Mouse (Mus musculus) hindbrain, embryonic 12.5 days (tissue): ENCODE measurements around the gene Nfkb1. TPM values are rescaled to one million over a fixed set of nuclear protein-coding genes. Genes with fewer than 3 reads are reported as not detected.

Experiments
- ATAC-seq: fragments of 200-750 bp; cut with Nextera tagmentation; 2 replicates; pipeline ENCODE4 v1.8.0; 2017; ENCODE audit warnings: moderate TSS enrichment; ENCODE audit not compliant: low FRiP score
- H3K27ac ChIP-seq: fragments of 300-500 bp; sonication (generic); 2 replicates; pipeline ENCODE4 v1.5.1; 2016; ENCODE audit warnings: mild to moderate bottlenecking
- H3K27me3 ChIP-seq: fragments of 300-500 bp; sonication (generic); 2 replicates; pipeline ENCODE4 v1.6.1; 2016; ENCODE audit warnings: mild to moderate bottlenecking
- H3K36me3 ChIP-seq: fragments of 300-500 bp; sonication (generic); 2 replicates; pipeline ENCODE4 v1.6.1; 2016; ENCODE audit warnings: mild to moderate bottlenecking
- H3K4me1 ChIP-seq: fragments of 300-500 bp; sonication (generic); 2 replicates; pipeline ENCODE4 v1.6.1; 2016
- H3K4me2 ChIP-seq: fragments of 300-500 bp; sonication (generic); replicated peaks from 2 replicates; pipeline ENCODE4 v1.6.1; 2016; ENCODE audit warnings: mild to moderate bottlenecking
- H3K4me3 ChIP-seq: fragments of 300-500 bp; sonication (generic); 2 replicates; pipeline ENCODE4 v1.5.1; 2016; ENCODE audit warnings: mild to moderate bottlenecking
- H3K9ac ChIP-seq: fragments of 300-500 bp; sonication (generic); 2 replicates; pipeline ENCODE4 v1.6.1; 2016; ENCODE audit warnings: mild to moderate bottlenecking, moderate library complexity
- H3K9me3 ChIP-seq: fragments of 300-500 bp; sonication (generic); replicated peaks from 2 replicates; pipeline ENCODE4 v1.6.1; 2016; ENCODE audit warnings: mild to moderate bottlenecking
- WGBS: fragments of 180-500 bp; shearing (Covaris S2); methylation state at CpG from one replicate; pipeline ENCODE4 v1.1.7; 2016; 5-methylcytosine and 5-hydroxymethylcytosine counted together
- polyA plus RNA-seq: library from polyadenylated mRNA; unstranded; fragments of >200 nt; fragmentation: Nextera tagmentation; extraction: Ambion mirVana; gene quantifications from 2 replicates; pipeline ENCODE4 v1.2.1, GENCODE M21; 2016

Nfkb1 gene
- polyA plus RNA-seq, 1 experiment from 2014 or later: 11.1 TPM

DNA sequence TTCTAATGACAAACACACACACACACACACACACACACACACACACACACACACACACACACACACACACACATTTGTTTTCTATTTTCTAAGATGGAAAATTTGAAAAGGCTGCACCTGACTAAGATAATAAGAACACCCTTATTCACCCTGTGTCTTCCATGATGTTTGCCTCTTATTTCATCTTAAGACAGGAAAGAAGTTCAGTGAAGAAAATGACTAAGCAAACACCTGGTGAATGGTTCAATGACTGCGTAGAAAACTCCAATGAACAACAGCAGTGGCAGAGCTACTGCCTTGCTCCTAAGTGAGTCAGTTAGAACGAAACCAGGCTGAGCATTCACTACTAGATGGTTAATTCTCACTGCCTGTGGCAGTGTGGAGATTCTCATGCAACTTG, 30.8 kb upstream of the Nfkb1 start:
- 84% methylated on average over 2 of the region's 2 CpGs for WGBS
- no peak overlapping the region for H3K9ac ChIP-seq
- H3K4me2 ChIP-seq: no peak overlapping the region
- H3K9me3 ChIP-seq: no peaks in the 10 kb centered on the region
- no peaks in the 10 kb centered on the region for H3K27me3 ChIP-seq
- no peak for ATAC-seq
- no peaks in the 10 kb centered on the region for H3K4me1 ChIP-seq
- no peak overlapping the region for H3K27ac ChIP-seq
- no peaks in the 10 kb centered on the region for H3K36me3 ChIP-seq
- H3K4me3 ChIP-seq: no peak overlapping the region

GRCm38 (mm10) chr3:135719969-135720368, 28.6 kb upstream of the Nfkb1 start:
- ATAC-seq: no peak
- Histone ChIP-seq H3K4me1 (no peaks in the 10 kb centered on the region), H3K4me3 (no peak overlapping the region), H3K36me3 (no peaks in the 10 kb centered on the region), H3K9me3 (no peaks in the 10 kb centered on the region), H3K27ac (no peak overlapping the region), H3K9ac (no peak overlapping the region), H3K27me3 (no peaks in the 10 kb centered on the region), H3K4me2 (no peak overlapping the region)
- WGBS: 91% methylated on average over 3 of the region's 3 CpGs

GRCm38 (mm10) chr3:135719179-135719532, 27.8 kb upstream of the Nfkb1 start:
- Histone ChIP-seq H3K36me3 (no peaks in the 10 kb centered on the region), H3K4me2 (no peak overlapping the region), H3K27ac (no peak overlapping the region), H3K27me3 (no peaks in the 10 kb centered on the region), H3K9me3 (no peaks in the 10 kb centered on the region), H3K4me3 (no peak overlapping the region), H3K9ac (no peak overlapping the region), H3K4me1 (no peaks in the 10 kb centered on the region)
- ATAC-seq: no peak
- 87% methylated on average over 6 of the region's 6 CpGs for WGBS

DNA sequence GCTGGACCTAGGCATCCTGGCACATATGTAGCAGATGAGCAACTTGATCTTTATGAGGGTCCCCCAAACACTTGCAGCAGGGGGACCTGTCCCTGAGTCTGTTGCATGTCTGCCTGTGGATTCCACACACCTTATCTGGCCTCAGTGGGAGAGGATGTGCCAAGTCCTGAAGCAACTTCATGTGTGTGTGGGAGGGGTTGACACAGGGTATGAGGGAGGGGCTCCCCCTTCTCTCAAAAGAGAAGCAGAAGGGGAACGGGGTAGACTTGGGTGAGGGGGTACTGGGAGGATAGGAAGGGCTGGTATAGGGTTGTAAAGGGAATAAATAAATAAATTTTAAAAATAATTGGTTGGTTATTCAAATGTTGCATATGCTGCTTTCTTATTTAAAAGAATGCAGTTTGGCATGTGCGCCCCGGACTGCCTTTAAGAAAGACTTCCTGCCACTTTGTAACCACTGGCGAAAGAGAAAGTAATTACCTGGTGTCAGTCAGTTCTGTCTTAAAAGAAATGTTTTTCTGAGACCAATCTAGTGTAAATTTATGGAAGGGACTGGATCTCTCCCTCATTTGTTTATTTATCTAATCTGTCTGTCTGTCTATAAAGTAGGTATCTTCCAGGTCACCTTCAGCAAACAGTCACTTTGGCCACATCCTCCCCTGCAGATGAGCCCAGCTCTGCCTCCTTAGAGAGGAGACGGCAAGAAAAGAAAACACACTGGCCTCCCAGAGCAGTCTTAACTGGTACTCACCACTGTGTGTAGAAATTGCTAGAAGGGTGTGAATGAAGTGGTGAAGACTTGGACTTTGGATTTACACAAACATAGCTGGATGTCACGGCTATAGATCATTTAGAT, 27.2 kb upstream of the Nfkb1 start:
- no peak overlapping the region for H3K9ac ChIP-seq
- H3K36me3 ChIP-seq: no peaks in the 10 kb centered on the region
- WGBS: 80% methylated on average over 6 of the region's 6 CpGs
- no peak overlapping the region for H3K4me2 ChIP-seq
- H3K27ac ChIP-seq: no peak overlapping the region
- no peaks in the 10 kb centered on the region for H3K9me3 ChIP-seq
- no peak for ATAC-seq
- H3K4me3 ChIP-seq: no peak overlapping the region
- H3K27me3 ChIP-seq: no peaks in the 10 kb centered on the region
- H3K4me1 ChIP-seq: no peaks in the 10 kb centered on the region

DNA sequence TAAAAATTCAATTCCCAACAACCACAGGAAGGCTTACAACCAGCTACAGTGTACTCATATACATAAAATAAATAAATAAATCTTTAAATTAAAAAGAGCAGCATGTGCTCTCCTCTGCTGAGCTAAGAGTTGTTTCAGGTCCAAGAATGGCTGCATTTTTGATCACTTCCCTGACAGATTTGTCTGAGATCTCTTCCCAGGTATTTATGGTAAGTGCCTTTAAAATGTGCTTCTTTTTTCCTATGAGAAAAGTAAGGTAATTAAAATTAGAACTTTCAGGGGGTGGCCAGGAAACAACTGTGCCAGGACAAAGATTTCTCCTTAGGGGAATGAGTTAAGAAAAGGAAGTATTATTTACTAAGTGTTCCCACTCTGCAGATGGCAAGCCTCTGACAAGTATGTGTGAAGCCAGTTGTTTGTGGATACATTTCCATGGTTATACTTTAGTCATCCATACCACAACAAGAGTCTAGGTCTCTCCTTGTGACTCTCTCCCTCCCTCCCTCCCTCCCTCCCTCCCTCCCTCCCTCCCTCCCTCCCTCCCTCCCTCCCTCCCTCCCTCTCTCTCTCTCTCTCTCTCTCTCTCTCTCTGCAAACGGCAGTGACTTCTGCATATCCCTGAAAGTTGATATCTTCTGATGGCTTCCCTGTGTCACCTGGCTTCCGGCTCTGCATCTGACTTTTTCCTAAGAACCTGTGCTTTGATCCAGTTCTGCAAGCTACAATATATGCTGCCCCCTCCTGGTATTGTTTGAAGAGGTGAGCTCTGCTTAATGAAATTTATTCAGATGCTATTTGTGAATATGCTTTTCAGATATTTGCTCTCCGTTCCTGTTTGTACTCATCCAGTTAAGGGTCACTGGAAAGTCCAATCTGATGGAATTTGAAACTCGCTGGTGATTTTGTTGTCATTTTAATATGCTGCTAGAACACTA, 21.9 kb upstream of the Nfkb1 start:
- Histone ChIP-seq H3K4me1 (no peaks in the 10 kb centered on the region), H3K27me3 (no peaks in the 10 kb centered on the region), H3K27ac (no peak overlapping the region), H3K4me3 (no peak overlapping the region), H3K9me3 (no peaks in the 10 kb centered on the region), H3K4me2 (no peak overlapping the region), H3K36me3 (no peaks in the 10 kb centered on the region), H3K9ac (no peak overlapping the region)
- 48% methylated on average over 3 of the region's 4 CpGs for WGBS
- ATAC-seq: no peak

- ATAC-seq: no peak
- Histone ChIP-seq H3K36me3 (no peaks in the 10 kb centered on the region), H3K4me1 (no peaks in the 10 kb centered on the region), H3K4me3 (no peak overlapping the region), H3K27ac (no peak overlapping the region), H3K4me2 (no peak overlapping the region), H3K9me3 (no peaks in the 10 kb centered on the region), H3K9ac (no peak overlapping the region), H3K27me3 (no peaks in the 10 kb centered on the region)
- 89% methylated on average over 4 of the region's 4 CpGs for WGBS
Measured at GRCm38 (mm10) chr3:135711613-135712012, 20.3 kb upstream of the Nfkb1 start.

DNA sequence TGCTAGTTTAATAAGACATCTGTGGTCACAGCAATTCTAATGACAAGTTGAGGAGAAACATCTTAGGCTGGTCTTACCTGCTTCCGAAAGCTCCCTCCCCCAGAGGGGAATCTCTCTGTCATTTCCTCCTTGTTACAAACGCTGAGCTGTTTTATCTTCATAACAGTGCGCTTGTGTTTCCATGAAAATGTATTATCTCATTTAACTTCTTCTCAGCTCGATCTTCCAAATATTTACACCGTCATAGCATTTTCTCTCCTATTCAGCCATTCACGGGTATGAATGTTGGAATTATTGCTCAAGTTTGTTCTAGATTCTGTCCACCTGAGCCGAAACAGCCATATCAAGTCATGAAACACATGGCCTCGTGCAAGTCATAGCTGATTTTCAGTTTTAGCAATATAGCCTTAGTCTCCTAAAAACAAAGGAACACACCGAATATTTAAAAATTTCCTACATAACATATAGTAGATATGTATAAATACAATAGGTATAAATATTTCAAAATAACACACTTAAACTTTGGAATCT, 19.8 kb upstream of the Nfkb1 start:
- 93% methylated on average over 9 of the region's 9 CpGs for WGBS
- Histone ChIP-seq H3K36me3 (no peaks in the 10 kb centered on the region), H3K4me3 (no peak overlapping the region), H3K4me1 (no peaks in the 10 kb centered on the region), H3K27ac (no peak overlapping the region), H3K27me3 (no peaks in the 10 kb centered on the region), H3K9ac (no peak overlapping the region), H3K9me3 (no peaks in the 10 kb centered on the region), H3K4me2 (no peak overlapping the region)
- no peak for ATAC-seq

DNA sequence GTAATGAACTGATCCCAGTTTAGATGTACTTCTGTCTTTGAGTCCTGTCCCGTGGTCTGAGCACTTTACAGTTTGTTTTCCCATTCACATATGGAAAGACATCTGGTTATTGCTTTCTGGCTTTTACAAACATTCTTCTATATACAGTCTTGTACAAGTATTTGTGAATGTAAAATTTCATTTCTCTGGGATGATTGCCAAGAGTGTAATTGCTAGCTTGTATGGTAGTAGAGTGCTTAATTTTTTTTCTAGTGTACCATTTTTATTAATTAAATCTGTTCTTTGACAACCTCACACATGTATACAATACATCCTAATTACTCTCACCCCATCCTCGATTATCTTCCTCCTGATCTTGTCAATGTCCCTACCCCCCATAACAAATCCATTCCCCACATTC, 12.0 kb upstream of the Nfkb1 start:
- Histone ChIP-seq H3K27me3 (no peaks in the 10 kb centered on the region), H3K36me3 (no peaks in the 10 kb centered on the region), H3K27ac (no peak overlapping the region), H3K9ac (no peak overlapping the region), H3K4me2 (no peak overlapping the region), H3K9me3 (no peaks in the 10 kb centered on the region), H3K4me3 (no peak overlapping the region), H3K4me1 (no peaks in the 10 kb centered on the region)
- no peak for ATAC-seq
- 71% methylated on average over 2 of the region's 2 CpGs for WGBS

DNA sequence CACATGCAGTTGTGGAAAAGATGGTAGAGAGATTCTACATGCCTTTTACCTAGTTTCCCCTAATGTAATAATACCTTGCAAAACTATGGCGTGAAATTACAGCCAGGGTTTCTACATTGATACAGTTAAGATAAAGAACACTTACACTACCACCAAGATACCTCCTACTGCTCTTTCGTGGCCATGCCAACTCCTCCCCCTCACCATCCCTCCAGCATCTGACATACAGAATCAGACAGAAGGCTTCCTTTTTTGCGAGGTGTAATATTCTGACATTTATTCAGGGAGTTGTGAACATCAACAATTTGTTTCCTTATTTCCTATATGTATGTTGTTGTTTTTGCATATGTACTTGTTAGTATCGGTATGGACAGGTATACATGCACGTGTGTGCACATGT, 11.3 kb upstream of the Nfkb1 start:
- ATAC-seq: no peak
- WGBS: 89% methylated on average over 5 of the region's 5 CpGs
- no peak overlapping the region for H3K4me3 ChIP-seq

GRCm38 (mm10) chr3:135699523-135700264, 8.3 kb upstream of the Nfkb1 start:
- no peak overlapping the region for H3K9ac ChIP-seq
- H3K36me3 ChIP-seq: no peaks in the 10 kb centered on the region
- H3K4me2 ChIP-seq: no peak overlapping the region
- H3K9me3 ChIP-seq: no peaks in the 10 kb centered on the region
- H3K27ac ChIP-seq: no peak overlapping the region
- WGBS: 69% methylated on average over 10 of the region's 10 CpGs
- no peaks in the 10 kb centered on the region for H3K27me3 ChIP-seq
- no peak overlapping the region for H3K4me3 ChIP-seq
- no peak for ATAC-seq
- no peaks in the 10 kb centered on the region for H3K4me1 ChIP-seq

More for the DNA sequence above, 11.3 kb upstream of the Nfkb1 start:
- H3K4me2 ChIP-seq: no peak overlapping the region
- no peaks in the 10 kb centered on the region for H3K4me1 ChIP-seq
- no peak overlapping the region for H3K9ac ChIP-seq
- H3K9me3 ChIP-seq: no peaks in the 10 kb centered on the region
- no peaks in the 10 kb centered on the region for H3K27me3 ChIP-seq
- H3K27ac ChIP-seq: no peak overlapping the region
- no peaks in the 10 kb centered on the region for H3K36me3 ChIP-seq

- no peak overlapping the region for H3K4me3 ChIP-seq
- no peaks in the 10 kb centered on the region for H3K36me3 ChIP-seq
- WGBS: 70% methylated on average over 12 of the region's 12 CpGs
- ATAC-seq: no peak
- H3K27me3 ChIP-seq: no peaks in the 10 kb centered on the region
- no peak overlapping the region for H3K4me2 ChIP-seq
- no peak overlapping the region for H3K9ac ChIP-seq
- H3K4me1 ChIP-seq: no peaks in the 10 kb centered on the region
- no peak overlapping the region for H3K27ac ChIP-seq
- no peaks in the 10 kb centered on the region for H3K9me3 ChIP-seq
Measured at GRCm38 (mm10) chr3:135698466-135698975, 7.2 kb upstream of the Nfkb1 start.

DNA sequence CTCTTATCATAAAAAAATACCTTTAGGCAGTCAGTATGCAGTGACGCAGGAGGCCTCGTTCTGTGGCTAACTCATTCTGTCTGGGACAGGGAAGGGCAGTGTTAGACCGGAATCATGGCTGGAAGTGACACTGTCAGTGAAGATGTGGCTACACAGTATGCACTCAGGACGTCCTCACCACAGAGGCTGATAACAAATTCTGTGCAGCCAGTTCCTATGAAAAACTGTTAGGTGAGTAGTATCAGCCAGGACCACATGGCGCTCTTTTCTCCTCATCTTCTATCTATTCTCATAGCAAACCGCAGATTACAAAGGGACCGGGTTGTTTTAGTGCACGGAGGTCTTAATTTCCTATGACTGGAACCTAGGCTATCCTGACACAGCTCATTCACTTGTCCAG, 4.9 kb upstream of the Nfkb1 start:
- WGBS: 86% methylated on average over 8 of the region's 8 CpGs
- Histone ChIP-seq H3K4me2 (no peak overlapping the region), H3K9me3 (no peaks in the 10 kb centered on the region), H3K4me1 (peaks cover 11% of the 10 kb centered on the region), H3K9ac (no peak overlapping the region), H3K36me3 (no peaks in the 10 kb centered on the region), H3K4me3 (no peak overlapping the region), H3K27ac (no peak overlapping the region), H3K27me3 (no peaks in the 10 kb centered on the region)
- ATAC-seq: no peak
